Mouse (Mus musculus) liver, embryonic 15.5 days (tissue): ENCODE data around the gene Abtb2. TPM values are rescaled to one million over a fixed set of nuclear protein-coding genes. Genes with fewer than 3 reads are reported as not detected.
A peak's percentile ranks its signal among the peaks of the same experiment; 100 is the strongest.

Source experiments
- ATAC-seq: fragments of 200-750 bp; cut with Nextera tagmentation; 2 replicates; pipeline ENCODE4 v1.8.0; 2017; ENCODE audit warnings: moderate number of reproducible peaks, mild to moderate bottlenecking, moderate library complexity; ENCODE audit not compliant: insufficient read depth
- H3K27ac ChIP-seq: fragments of 300-500 bp; sonication (generic); replicated peaks from 2 replicates; pipeline ENCODE4 v1.5.1; 2015; ENCODE audit warnings: mild to moderate bottlenecking, inconsistent platforms
- H3K27me3 ChIP-seq: fragments of 300-500 bp; sonication (generic); 2 replicates; pipeline ENCODE4 v1.6.1; 2015; ENCODE audit warnings: mild to moderate bottlenecking, inconsistent platforms
- H3K36me3 ChIP-seq: fragments of 300-500 bp; sonication (generic); replicated peaks from 2 replicates; pipeline ENCODE4 v1.6.1; 2015; ENCODE audit warnings: moderate library complexity, mild to moderate bottlenecking, inconsistent platforms
- H3K4me1 ChIP-seq: fragments of 300-500 bp; sonication (generic); replicated peaks from 2 replicates; pipeline ENCODE4 v1.6.1; 2015; ENCODE audit warnings: inconsistent platforms
- H3K4me2 ChIP-seq: fragments of 300-500 bp; sonication (generic); 2 replicates; pipeline ENCODE4 v1.6.1; 2015; ENCODE audit warnings: moderate library complexity, mild to moderate bottlenecking, inconsistent platforms
- H3K4me3 ChIP-seq: fragments of 300-500 bp; sonication (generic); replicated peaks from 2 replicates; pipeline ENCODE4 v1.5.1; 2015; ENCODE audit warnings: mild to moderate bottlenecking, inconsistent platforms
- H3K9ac ChIP-seq: fragments of 300-500 bp; sonication (generic); 2 replicates; pipeline ENCODE4 v1.6.1; 2015; ENCODE audit warnings: moderate library complexity, mild to moderate bottlenecking, inconsistent platforms
- H3K9me3 ChIP-seq: fragments of 300-500 bp; sonication (generic); replicated peaks from 2 replicates; pipeline ENCODE4 v1.6.1; 2016; ENCODE audit warnings: inconsistent platforms
- WGBS: fragments of 180-500 bp; shearing (Covaris S2); methylation state at CpG from one replicate; pipeline ENCODE4 v1.1.7; 2015; ENCODE audit warnings: mixed read lengths; ENCODE audit not compliant: insufficient replicate concordance; 5-methylcytosine and 5-hydroxymethylcytosine counted together
- polyA plus RNA-seq: library from polyadenylated mRNA; unstranded; fragments of >200 nt; fragmentation: Nextera tagmentation; extraction: Ambion mirVana; gene quantifications from 2 replicates; pipeline ENCODE4 v1.2.1, GENCODE M21; 2015

Abtb2 gene
- polyA plus RNA-seq, 1 experiment from 2014 or later = 2.9 TPM

GRCm38 (mm10) chr2:103761993-103762392 lies 195.9 kb downstream of the Abtb2 start:
- WGBS = 22% methylated on average over 4 of the region's 4 CpGs
- Histone ChIP-seq H3K36me3 (peaks cover 28% of the 10 kb centered on the region), H3K27me3 (no peaks in the 10 kb centered on the region), H3K9ac (no peak overlapping the region), H3K4me2 (peak overlapping the region; percentile 95), H3K27ac (no peak overlapping the region), H3K9me3 (no peaks in the 10 kb centered on the region), H3K4me3 (peak overlapping the region; percentile 89), H3K4me1 (peaks cover 29% of the 10 kb centered on the region)
- no peak for ATAC-seq

GRCm38 (mm10) chr2:103762492-103762891 lies 196.4 kb downstream of the Abtb2 start:
- Histone ChIP-seq H3K27ac (no peak overlapping the region), H3K9me3 (no peaks in the 10 kb centered on the region), H3K27me3 (no peaks in the 10 kb centered on the region), H3K9ac (no peak overlapping the region), H3K4me3 (peak overlapping the region; percentile 89), H3K4me2 (peak overlapping the region; percentile 95), H3K36me3 (peaks cover 26% of the 10 kb centered on the region), H3K4me1 (peaks cover 29% of the 10 kb centered on the region)
- 53% methylated on average over 1 of the region's 1 CpGs for WGBS
- no peak for ATAC-seq

Other genes starting within 250 kb of the Abtb2 start
- 0.10 TPM in 1 of 2 replicates, not detected in the other for gene Elf5, start 154.6 kb upstream of the Abtb2 start, polyA plus RNA-seq
- 205 and 239 TPM in 2 replicates for gene Cat, start 81.2 kb upstream of the Abtb2 start, polyA plus RNA-seq
- gene Nat10, start 195.0 kb downstream of the Abtb2 start, polyA plus RNA-seq = 12.9 and 13.0 TPM in 2 replicates
- 110 and 112 TPM in 2 replicates for gene Caprin1, start 231.3 kb downstream of the Abtb2 start, polyA plus RNA-seq